Mouse (Mus musculus) kidney, postnatal 14 days (tissue): ENCODE data around the gene Arf5.
A peak's percentile ranks its signal among the peaks of the same experiment; 100 is the strongest.

Experiments used
- DNase-seq: peaks from one replicate; pipeline ENCODE4 v3.0.0; 2022; ENCODE audit warnings: mixed read lengths

The Arf5 gene

GRCm38 (mm10) chr6:28428290-28428689 is 4.9 kb downstream of the Arf5 start, which contains the start of gene Gcc1:
TSS of gene Gcc1 (minus strand) at chr6:28428390.
- DNase-seq: no peak

- no peak for DNase-seq
These were observed 6.5 kb downstream of the Arf5 start for GRCm38 (mm10) chr6:28429870-28430269.

- no peak for DNase-seq
These were observed 7.6 kb downstream of the Arf5 start for GRCm38 (mm10) chr6:28430795-28431537.

DNA sequence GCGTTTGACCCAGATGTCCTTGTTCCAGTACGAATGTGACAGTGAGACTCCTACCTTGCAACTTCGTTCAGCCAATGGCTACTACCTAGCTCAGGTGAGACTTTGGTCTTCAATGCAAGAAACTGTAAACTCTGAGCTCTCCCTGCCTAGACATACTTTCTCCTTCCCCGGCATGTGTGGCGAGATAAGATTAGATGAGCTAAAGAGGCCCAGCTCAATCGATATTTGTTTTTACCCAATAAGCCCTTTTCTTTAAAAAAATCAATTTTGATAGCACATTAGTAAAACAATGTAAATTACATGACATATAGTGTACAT is 8.1 kb downstream of the Arf5 start:
- DNase-seq: no peak

GRCm38 (mm10) chr6:28447937-28448336 is 24.6 kb downstream of the Arf5 start:
- DNase-seq: no peak

DNA sequence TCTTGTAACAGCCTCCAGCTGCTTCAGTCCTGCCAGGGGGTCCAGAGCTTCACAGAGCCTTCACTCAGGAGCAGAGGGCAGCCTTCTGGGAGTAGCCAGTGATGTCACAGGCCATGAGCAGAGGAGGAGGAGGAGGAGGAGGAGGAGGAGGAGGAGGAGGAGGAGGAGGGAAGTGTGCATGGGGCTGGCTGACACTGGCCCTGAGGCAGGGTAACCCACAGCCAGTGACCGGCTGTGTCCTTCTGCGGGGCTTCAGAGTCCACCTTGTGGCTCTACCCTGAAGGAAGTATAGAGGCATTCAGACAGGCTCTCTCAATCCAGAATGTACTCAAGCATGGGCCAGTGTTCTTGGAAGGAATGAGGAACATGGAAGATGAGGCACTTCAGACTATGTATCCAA is 25.9 kb downstream of the Arf5 start, which contains the start of gene Pax4:
TSS of gene Pax4 (minus strand) at position 101 of the 400 bp plus-strand sequence.
- no peak for DNase-seq

DNA sequence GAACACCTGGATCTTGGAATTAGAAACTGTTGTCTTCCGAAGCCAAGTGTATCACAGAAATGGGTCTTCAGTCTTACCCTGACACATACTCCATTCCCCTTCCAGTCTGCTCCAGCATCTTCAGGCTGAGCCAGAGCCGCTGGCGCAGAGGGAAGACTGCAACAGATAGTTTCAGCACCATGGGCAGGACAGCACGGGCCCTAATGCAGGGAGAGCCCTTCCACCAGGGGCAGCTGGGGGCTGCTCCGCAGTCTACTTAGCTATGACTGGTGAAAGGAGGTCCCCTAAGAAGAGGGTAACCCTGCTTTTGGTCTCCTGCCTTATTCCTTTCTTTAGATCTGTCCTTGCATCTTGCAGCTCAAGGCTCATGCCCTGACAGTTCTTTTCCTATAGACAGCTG is 27.1 kb downstream of the Arf5 start:
- no peak for DNase-seq

DNA sequence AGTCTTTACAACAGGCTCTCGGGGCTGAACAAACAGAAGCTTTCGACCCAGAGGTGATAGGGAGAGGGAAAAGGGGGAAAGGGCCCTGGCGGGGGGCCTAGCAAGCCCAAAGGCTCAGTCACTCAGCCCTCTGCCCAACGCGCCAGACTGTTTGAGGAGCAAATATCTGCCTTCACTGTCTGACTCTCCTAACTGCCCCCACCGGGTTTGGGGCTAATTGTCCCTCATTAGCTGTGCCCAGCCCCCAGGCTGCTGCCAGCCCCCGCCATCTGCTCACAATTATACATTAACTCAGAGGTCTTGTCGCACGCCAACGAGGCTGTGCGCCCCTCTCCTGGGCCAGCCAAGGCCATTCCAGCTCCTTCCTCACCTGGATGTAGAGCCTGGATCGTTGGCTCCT is 27.6 kb downstream of the Arf5 start:
- DNase-seq: no peak

GRCm38 (mm10) chr6:28459221-28459668 is 35.9 kb downstream of the Arf5 start:
- no peak for DNase-seq

DNA sequence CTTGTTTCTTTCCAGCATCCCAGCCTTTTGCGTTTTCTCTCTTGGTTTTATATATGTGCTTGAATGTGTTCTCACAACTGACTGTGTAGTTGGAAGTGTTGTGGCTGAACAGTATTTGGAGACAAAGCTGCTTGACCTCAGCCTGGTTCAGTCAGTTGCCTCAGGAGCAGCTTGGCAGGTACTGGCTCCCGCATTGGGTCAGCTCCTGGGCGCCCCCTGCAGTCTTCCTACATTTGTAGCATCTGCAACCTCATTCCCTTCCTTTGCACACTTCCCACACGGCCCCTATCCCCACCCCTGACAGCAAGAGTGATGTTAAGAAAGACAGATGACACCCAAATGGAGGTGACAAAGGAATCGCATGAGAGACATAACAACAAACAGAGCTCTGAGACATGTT is 37.2 kb downstream of the Arf5 start:
- peak; percentile 76 for DNase-seq

DNA sequence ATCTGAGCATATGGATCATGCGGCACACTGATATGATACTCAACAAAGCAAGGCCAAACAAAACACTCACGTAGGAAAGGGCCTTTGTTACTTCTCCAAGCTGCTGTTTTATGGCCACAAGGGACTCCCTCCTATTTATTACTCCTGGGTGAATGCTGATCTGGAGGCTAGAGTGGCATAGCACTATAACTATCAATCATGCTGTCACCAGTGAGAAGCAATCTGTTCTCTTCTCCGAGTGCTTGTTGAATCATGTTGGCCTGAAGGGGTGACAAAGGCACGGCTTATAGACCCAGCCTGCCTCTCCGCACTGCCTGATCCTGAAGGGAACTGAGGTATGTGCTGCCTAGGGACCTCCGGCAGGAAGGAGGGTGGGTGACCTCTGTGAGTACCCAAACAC is 41.3 kb downstream of the Arf5 start:
- DNase-seq: no peak

DNA sequence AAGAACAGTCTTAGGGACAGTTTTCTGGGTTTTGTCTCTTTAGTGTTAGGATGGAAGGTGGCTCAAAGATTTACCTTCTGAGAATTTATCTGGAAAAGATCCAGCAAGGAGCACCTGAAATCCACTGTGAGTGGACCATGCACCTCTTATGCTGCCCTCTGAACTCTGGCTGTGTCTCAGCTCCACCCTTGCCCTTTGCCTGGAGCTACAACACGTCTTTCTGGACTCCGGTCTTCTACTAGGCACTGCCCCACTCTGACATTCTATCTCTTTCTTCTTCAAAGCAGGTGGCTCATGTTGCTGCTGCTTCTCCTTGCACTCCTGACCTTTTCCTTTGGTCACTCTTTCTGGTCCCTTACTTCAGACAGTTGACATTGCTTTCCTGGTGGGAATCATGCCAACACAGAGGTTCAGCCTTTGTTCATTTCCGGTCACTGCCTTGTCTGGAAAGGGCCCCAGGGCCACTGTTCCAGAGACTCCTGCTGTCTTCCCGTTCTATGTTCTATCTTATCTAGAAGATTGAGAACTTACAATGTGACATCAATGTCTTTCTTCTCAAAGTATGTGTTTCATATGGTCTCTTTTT is 46.8 kb downstream of the Arf5 start:
- no peak for DNase-seq

GRCm38 (mm10) chr6:28470621-28471020 is 47.3 kb downstream of the Arf5 start:
- no peak for DNase-seq

DNA sequence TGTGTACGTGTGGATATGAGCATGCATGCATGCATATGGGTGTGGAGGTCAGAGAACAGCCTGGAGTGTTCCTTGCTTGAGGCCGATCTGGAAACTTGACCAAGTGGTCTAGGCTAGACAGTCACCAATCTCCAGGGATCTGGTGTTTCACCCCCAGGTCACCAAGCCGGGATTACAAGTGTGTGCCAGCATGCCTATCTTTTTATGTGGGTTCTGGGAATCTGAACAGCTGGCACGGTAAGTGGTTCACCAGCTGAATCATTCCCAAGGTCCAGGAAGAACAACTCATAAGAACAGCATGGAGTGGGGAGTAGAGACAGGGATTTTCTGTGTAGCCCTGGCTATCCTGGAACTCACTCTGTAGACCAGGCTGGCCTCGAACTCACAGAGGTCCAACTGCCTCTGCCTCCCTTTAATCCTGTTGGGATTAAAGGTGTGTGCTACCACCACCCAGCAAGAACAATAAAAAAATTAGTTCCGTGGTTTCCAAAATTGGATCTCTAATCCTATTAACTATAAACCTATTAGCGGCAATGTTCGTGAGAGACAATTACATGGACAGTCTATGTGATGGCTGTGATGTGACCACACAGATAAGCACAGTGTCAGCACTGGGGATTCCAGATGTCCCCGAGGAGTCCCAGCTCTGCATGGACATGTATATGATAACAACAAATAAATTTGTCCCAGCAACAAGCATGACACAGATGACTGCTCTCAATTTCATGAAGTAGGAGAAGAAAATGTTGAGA is 48.1 kb downstream of the Arf5 start:
- no peak for DNase-seq

- DNase-seq: no peak
These were observed 50.9 kb downstream of the Arf5 start for GRCm38 (mm10) chr6:28474211-28474610.

- DNase-seq: no peak
These were observed 51.5 kb downstream of the Arf5 start, which contains the start of gene Snd1 for GRCm38 (mm10) chr6:28474839-28475238. TSS of gene Snd1 (plus strand) at chr6:28475139.
